Mouse (Mus musculus) layer of hippocampus, adult 9-10 months (tissue): ENCODE data around the gene Zfp239.

Experiments used
- DNase-seq: peaks from one replicate; pipeline ENCODE4 v3.0.0; 2022; ENCODE audit warnings: low spot score

The Zfp239 gene

GRCm38 (mm10) chr6:117907301-117907978, 45.5 kb downstream of the Zfp239 start:
- DNase-seq = no peak

GRCm38 (mm10) chr6:117907979-117908355, 46.1 kb downstream of the Zfp239 start:
- no peak for DNase-seq

GRCm38 (mm10) chr6:117908424-117908900, 46.6 kb downstream of the Zfp239 start:
- no peak for DNase-seq

- no peak for DNase-seq
Measured at GRCm38 (mm10) chr6:117910120-117910661, 48.3 kb downstream of the Zfp239 start.

GRCm38 (mm10) chr6:117914541-117914940, 52.6 kb downstream of the Zfp239 start:
- DNase-seq = no peak

- no peak for DNase-seq
Measured at GRCm38 (mm10) chr6:117916205-117916736, 54.4 kb downstream of the Zfp239 start.

- DNase-seq = no peak
Measured at GRCm38 (mm10) chr6:117916737-117917426, 55.0 kb downstream of the Zfp239 start.

GRCm38 (mm10) chr6:117917576-117917975, 55.7 kb downstream of the Zfp239 start:
- DNase-seq = no peak

GRCm38 (mm10) chr6:117918043-117918442, 56.1 kb downstream of the Zfp239 start:
- no peak for DNase-seq

GRCm38 (mm10) chr6:117920659-117921640, 59.0 kb downstream of the Zfp239 start:
- no peak for DNase-seq

- no peak for DNase-seq
Measured at GRCm38 (mm10) chr6:117922041-117922440, 60.1 kb downstream of the Zfp239 start.
